Mouse (Mus musculus): ENCODE data around the gene Ddx54.

GRCm38 (mm10) chr5:120587616-120587926, 25.0 kb upstream of the Ddx54 start:
- TF ChIP-seq POLR2A (IDR thresholded peaks at IDR 0.05; ENCODE audit: insufficient read depth, low read length): no peak
- no peak for TF ChIP-seq CTCF (IDR thresholded peaks at IDR 0.05; ENCODE audit: low read depth, low read length)

Measured in ES-Bruce4 (cell line).